Mouse (Mus musculus) brain, embryonic 18.5 days (tissue): ENCODE measurements at regions not wholly inside any gene's neighbourhood (a gene's known extent, or its start where the extent isn't known, plus 50 kb on each side); places are given as distances from the start of the nearest gene placed in this dataset.
A peak's percentile ranks its signal among the peaks of the same experiment; 100 is the strongest.

ENCODE experiments used
- DNase-seq: peaks from one replicate; pipeline ENCODE4 v3.0.0-alpha.2; 2012; ENCODE audit warnings: low read depth, low spot score

DNA sequence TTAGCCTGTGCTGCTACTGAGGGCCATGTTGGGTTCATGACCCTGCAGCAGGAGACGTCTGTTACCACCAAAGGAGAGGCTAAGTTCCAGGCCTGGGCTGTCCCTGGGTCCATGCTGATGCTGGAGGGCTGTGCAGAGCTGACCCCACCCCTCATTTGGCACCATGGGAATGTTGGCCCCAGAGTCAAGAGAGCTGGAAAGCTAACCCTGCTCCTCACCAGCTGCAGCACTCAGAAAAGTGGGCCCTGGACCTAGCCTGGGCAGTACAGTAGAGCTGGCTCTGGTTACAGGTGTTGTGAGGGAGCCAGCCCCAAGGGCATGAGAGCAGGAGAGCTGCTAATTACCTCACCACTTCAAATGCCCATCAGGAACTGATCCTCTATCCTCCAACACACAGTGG, 500.9 kb upstream of the Nr5a2 start:
- no peak for DNase-seq

DNA sequence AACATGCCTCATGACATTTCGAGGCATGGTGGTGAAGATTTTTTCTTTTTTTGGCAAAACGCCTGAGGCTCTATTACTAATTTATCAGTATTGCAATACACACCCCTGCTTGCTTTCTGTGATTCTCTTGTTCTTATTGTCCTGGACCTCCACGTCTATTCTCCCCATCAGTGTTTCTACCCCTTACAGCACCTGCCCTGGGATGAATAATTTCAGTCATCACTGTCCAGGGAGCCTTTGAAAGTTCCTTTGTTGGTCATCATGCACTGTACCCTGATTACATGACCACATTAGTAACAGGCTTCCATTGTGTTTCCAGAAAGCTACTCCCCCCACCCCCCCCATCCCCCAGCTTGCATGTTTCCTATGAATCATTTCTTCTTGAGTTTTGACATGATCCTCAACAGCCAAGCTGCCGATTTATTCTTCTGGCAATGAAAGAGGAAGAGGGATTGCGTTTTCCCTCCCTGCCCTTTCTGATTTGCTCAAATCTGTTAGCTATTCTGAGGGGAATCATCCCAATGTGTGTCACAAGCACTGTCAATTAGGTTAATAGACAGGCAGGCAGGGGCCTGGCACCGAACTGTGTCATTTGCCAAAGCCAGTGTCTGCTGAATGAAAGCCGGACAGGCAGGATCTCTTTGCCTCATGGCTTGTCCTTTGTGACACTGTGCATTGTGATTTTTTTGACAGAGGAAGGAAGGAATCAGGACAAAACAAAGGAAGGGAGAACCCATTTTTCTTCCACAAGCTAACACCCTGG, 493.4 kb upstream of the Nr5a2 start:
- peak; percentile 14 for DNase-seq

- DNase-seq = no peak
These were observed 492.5 kb upstream of the Nr5a2 start for GRCm38 (mm10) chr1:137452749-137453148.

DNA sequence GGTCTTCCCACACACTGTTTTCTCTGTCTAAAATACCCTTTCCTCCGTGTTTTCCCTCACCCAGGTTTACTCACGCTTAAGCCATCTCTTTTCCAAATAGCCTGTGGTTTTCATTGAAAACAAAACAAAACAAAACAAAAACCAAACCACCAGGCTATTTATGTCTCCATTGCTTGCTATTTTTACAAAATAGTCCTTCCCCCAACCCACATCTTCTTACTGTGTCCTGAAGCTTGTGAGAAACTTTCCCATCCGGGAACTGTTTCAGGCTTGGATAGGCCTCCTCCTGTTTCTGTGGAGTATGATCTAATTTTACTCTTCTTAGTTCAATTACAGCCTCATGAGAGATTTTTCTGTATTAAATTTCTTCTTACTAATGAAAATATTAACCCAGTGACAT, 486.2 kb upstream of the Nr5a2 start:
- no peak for DNase-seq

GRCm38 (mm10) chr1:137428110-137428509, 467.9 kb upstream of the Nr5a2 start:
- no peak for DNase-seq

DNA sequence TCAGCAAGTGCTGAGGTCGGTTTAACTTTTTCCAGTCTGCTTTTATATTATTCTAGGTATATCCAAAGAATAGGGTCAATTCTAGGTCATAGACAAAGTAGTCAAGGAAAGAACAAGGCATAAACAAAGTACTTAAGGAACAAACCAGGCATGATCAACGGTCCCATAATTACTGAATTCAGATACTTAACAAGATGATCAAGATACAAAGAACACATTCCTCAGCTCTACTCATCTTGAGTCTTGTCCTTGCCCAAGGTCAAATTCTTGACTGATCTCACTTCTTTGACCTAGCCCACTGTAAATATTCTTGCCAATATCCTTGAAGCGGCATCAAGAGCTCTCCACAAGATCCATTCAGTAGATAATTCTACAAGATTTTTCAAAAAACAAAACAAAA, 458.1 kb upstream of the Nr5a2 start:
- no peak for DNase-seq

GRCm38 (mm10) chr1:137396736-137397135, 436.5 kb upstream of the Nr5a2 start:
- DNase-seq = no peak

GRCm38 (mm10) chr1:137387509-137387908, 427.3 kb upstream of the Nr5a2 start:
- no peak for DNase-seq

- DNase-seq = peak; percentile 67
These were observed 418.1 kb upstream of the Nr5a2 start for GRCm38 (mm10) chr1:137378072-137378985.

DNA sequence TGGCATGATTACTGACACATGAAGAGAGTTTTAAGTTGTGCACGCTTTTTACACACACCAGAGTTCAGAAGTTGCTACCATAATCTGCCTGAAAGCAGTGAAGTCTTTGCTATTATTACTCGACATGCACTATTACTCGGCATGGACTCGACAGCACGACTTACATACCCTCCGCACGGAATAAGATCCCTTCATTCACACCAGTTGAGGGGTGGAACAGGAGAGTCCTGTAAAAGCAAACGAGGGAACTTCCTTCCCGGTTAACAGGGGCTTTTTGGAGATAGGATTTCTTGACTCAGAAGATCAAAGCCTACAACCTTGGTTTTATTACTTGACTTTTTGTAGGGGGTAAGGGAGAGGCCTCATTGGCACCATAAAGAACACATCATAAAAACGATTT, 416.4 kb upstream of the Nr5a2 start:
- no peak for DNase-seq

- DNase-seq = no peak
These were observed 414.4 kb upstream of the Nr5a2 start for GRCm38 (mm10) chr1:137374641-137375040.

- DNase-seq = no peak
These were observed 413.5 kb upstream of the Nr5a2 start for GRCm38 (mm10) chr1:137373509-137374420.

GRCm38 (mm10) chr1:137372236-137372635, 412.0 kb upstream of the Nr5a2 start:
- no peak for DNase-seq

DNA sequence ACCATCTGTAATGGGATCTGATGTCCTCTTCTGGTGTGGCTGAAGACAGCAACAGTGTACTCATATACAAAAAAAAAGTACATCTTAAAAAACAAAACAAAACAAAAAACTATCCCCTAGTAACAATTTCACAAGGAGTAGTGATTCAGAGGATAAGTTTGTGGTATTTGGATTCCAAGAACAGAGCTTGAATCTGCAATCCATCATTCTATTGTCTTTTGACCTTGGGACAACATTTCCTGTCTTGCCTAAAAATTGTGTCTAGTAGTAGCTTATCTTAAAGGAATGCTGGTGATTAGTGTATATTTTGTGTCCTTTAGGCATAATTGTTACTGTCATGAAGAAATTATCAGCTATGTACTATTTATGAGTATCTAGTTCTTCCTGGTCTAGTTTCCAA, 404.1 kb upstream of the Nr5a2 start:
- no peak for DNase-seq

DNA sequence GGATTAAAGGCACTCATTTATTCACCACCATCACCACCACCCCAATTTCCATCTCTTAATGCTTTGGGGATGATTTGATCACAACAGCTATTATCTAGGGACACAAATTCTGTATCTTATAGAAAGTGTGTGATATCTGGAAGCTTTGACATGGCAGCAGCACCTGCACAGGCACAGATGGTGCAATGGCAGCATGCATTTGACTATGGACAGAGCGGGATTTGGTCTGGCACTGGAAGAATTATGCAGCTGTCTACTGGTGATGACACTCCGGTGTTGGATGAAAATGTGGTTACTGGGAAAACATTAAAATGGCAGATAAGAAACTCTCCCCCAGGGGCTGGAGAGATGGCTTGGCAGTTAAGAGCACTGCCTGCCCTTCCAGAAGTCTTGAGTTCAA, 403.7 kb upstream of the Nr5a2 start:
- DNase-seq = no peak

DNA sequence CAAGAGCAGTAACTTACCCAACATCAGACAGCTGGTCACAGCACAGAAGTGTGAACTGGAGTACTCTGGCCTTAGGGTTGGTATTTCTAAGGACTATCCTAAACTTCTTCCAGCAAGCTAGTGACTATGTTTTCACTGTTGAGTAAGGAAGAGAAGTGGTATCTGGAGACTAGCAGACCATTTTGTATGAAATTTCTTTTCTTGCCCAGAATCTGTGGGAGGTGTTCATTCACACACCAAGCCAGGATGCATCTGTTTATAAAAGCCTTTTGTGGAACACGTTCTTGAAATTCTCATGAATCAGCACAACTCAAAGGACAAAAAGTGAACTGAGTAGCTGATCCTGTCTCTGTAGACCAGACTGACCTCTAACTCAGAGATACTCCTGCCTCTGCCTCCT, 403.3 kb upstream of the Nr5a2 start:
- DNase-seq = no peak

- no peak for DNase-seq
These were observed 400.7 kb upstream of the Nr5a2 start for GRCm38 (mm10) chr1:137360688-137361570.

DNA sequence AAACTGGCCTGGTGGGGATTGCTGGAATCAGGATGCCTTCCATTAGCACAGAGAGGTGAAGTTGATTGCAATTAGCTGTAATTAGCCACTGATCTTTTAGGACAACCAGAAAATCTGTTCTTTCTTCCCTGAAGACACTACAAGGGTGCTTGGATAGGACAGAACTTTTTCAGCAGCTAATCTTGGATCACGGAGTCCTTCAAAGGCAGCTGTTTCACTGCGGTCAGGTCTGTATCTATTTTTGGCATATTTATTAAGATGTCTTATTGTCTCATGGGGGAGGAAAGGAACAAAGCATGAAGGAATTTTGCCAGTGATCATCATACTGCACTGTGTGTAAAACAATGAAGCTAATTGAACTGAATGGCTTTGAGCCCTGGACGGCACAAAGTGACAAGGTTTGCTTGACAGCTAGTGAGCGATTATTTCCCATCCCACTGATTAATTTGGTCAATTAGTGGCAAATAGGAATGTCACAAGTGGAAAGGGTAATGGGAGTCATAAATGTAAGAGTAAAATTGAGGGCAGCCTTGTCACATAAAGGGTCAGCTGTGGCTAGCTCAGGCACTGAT, 395.8 kb upstream of the Nr5a2 start:
- no peak for DNase-seq

DNA sequence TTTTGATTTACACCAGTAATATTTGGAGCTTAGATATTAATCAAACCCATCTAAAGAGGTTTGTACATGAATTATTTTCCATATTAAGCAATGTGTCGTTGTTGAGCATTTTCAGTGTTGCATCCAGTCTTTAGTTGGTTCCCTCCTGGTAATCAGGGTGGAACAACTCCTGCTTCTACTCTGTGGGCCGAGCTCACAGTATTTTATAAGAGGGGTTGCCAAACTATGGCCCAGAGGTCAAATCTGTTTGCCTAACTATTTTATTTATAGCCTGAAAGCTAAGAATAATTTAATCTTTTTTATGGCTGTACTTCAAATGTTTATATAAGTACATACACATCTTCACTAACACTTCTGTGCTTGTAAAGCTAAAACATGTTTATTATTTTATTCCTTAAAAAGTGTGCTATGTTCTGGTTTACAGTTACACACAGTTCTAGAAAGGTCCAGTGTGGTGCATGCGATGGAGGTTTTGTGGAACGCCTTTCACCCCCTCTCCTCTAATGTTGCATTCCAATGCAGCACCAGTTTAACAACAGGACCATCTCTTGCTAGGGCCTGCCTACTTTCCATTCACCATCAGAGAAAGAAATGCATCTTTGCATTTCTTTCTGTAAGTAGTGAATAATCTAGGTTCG, 392.3 kb upstream of the Nr5a2 start:
- DNase-seq = no peak

GRCm38 (mm10) chr1:137334137-137334536, 373.9 kb upstream of the Nr5a2 start:
- no peak for DNase-seq
